Mouse (Mus musculus) lung, adult 2 months (tissue): ENCODE measurements around the gene Yipf3. TPM values are rescaled to one million over a fixed set of nuclear protein-coding genes. Genes with fewer than 3 reads are reported as not detected.

Source experiments
- DNase-seq: peaks from one replicate; pipeline ENCODE4 v3.0.0; 2022
- H3K4me1 ChIP-seq: fragments of 200-500 bp; 2 replicates; pipeline ENCODE4 v1.6.1; 2011; ENCODE audit warnings: low read length; ENCODE audit not compliant: control insufficient read depth, insufficient read depth
- H3K4me3 ChIP-seq: fragments of 200-500 bp; replicated peaks from 2 replicates; pipeline ENCODE3; 2011; ENCODE audit warnings: low read depth, mild to moderate bottlenecking, control low read depth, low read length; ENCODE audit errors: extremely low read depth
- CTCF ChIP-seq: fragments of 200-500 bp; IDR thresholded peaks from 2 replicates; pipeline ENCODE4 v1.5.1; 2011; ENCODE audit warnings: mild to moderate bottlenecking, low read length, control low read depth; ENCODE audit not compliant: insufficient read depth
- POLR2A ChIP-seq: fragments of 200-500 bp; IDR thresholded peaks from 2 replicates; pipeline ENCODE4 v1.6.1; 2011; ENCODE audit warnings: low read depth, mild to moderate bottlenecking, control low read depth, low read length, borderline replicate concordance; ENCODE audit errors: extremely low read depth
- WGBS: fragments of 180-500 bp; shearing (Covaris S2); methylation state at CpG from one replicate; pipeline ENCODE4 v1.1.7; 2018; 5-methylcytosine and 5-hydroxymethylcytosine counted together
- polyA plus RNA-seq: library from polyadenylated mRNA; depleted of rRNA; stranded (reverse); fragments of >200 nt; gene quantifications from 2 replicates; pipeline ENCODE4 v1.2.3, GENCODE M21; 2012; rRNA removed

Gene Yipf3
- polyA plus RNA-seq, result 208 and 209 TPM in 2 replicates

DNA sequence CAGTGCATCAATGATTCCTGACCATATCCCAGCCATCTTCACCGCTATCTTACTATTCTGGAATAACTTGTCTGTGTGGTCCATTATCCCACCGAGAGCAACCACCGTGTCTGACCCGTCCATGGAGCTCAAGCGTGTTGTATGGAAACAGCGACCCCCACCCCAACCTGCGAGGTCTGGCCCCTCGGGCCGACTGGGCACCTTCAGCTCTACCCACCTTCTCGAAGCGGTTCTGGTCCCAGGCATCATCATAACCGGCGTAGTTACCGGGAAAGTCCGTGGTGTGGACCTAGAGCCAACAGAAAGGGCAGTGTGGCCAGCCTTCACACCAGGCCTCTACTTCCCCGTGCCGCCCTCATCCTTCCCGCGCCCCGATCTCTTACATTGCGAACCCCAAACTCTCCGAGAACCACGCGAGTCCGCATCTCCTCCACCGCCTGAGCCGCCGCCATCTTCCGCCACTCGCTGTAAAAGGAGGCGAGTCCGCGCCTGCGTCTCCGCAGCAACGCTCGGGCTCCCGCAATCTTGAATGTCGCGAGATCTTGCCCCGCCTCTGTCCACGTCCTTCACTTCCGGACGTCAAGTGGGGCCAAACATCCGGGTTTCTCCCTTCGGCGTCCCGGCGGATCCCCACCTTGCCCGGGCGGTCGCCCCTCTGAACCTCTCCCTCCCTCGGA, at the start of gene Yipf3, which contains the start of gene Polr1c:
Gene Yipf3, plus strand, starts transcription at position 569 of the 677 bp plus-strand sequence.
Gene Polr1c, minus strand, starts transcription at position 543 of the 677 bp plus-strand sequence.
- DNase-seq, result peak; percentile 96
- Histone ChIP-seq H3K4me3 (peak within 1 kb of the TSS; percentile 94), H3K4me1 (peaks cover 12% of the 10 kb centered on the region)
- peak; percentile 85 for TF ChIP-seq POLR2A
- no peak for TF ChIP-seq CTCF
- under 1% methylated on average over 53 of the region's 53 CpGs for WGBS

- Histone ChIP-seq H3K4me1 (peaks cover 2% of the 10 kb centered on the region; the same call in 1 of the 2 replicates), H3K4me3 (no peak overlapping the region)
- no peak for TF ChIP-seq POLR2A
- 29% methylated on average over 6 of the region's 6 CpGs for WGBS
- DNase-seq, result no peak
Observed at GRCm38 (mm10) chr17:46201151-46201550, 46.7 kb upstream of the Yipf3 start.

DNA sequence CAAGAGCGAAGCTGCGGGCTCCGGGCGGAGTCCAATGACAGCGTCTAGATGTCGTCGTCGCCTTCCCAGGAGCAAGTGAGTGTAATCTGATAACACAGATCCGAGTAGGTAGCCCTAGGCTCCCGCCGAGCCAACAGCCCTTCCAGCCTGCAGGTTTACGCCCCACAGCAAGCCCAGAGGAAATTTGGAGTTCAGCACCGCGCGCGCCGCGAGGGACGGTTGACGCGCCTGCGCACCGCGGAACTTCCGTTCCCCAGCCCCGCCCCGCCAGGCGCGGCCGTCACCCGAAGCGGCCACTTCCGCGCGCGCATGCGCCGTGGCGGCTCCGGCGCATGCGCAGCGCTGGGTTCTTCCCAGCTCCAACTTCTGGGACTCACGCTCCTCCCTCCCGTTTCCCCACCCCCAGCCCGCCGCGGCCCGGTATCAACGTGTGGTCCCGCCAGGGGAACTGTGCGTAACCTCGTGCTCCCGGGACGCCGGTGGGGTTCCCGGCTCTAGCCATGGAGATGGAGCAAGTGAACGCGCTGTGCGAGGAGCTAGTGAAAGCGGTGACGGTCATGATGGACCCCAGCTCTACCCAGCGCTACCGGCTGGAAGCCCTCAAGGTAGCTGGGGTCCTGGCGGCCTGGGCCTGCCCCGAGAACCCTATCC, 45.3 kb upstream of the Yipf3 start, which contains the start of the genes Polh and Xpo5:
Gene Polh, minus strand, starts transcription at position 225 of the 651 bp plus-strand sequence.
Gene Xpo5, plus strand, starts transcription at position 362 of the 651 bp plus-strand sequence.
- H3K4me1 ChIP-seq, result peaks cover 2% of the 10 kb centered on the region; the same call in 1 of the 2 replicates
- H3K4me3 ChIP-seq, result peak within 1 kb of the TSS; percentile 84
- WGBS, result under 1% methylated on average over 65 of the region's 66 CpGs
- DNase-seq, result peak; percentile 88
- no peak for TF ChIP-seq CTCF
- peak; percentile 64; the same call in 1 of the 2 replicates for TF ChIP-seq POLR2A

DNA sequence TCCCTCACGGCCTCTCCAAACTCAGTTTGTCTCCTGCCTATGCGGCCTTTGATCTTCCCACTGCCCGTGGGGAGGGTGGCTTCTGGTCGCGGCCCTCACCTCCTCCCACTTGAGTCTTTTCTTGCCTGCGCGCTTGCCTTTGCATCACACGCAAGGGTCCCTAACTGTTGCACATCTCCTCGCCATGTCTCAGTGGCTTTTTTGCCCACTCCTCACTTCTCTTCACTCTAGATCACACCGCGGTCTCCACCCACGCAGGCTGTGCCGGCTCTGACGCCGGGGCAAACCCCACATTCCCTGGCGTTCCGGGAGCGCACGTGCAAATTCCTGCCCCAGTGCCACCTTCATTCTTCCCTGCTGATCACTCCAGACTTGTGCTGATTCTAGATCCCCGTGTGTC, 44.8 kb upstream of the Yipf3 start:
- TF ChIP-seq POLR2A (no peak), CTCF (no peak)
- no peak for DNase-seq
- WGBS, result 0% methylated on average over 20 of the region's 20 CpGs
- Histone ChIP-seq H3K4me3 (peak overlapping the region; percentile 75), H3K4me1 (peaks cover 2% of the 10 kb centered on the region; the same call in 1 of the 2 replicates)

DNA sequence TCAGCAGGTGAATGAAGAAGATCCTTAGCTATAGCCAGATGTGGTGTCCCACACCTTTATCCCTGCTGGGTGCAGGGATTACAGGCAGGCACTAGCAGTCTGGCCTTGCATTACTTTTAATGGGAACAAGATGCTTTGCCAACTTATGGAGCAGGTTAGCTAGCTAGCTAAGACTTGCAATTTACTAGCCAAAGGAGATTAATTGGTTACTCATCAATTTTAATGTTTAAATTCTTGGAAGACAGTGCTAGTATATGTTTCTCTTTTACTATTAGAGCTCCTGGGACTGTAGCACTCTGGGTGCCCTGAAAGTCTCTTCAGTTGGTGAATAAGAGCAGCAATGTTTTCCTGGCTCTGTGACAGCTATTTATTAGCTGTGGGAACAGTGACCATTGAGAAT, 41.2 kb upstream of the Yipf3 start:
- TF ChIP-seq POLR2A (no peak), CTCF (no peak)
- no peak for DNase-seq
- Histone ChIP-seq H3K4me3 (no peak overlapping the region), H3K4me1 (peaks cover 2% of the 10 kb centered on the region; the same call in 1 of the 2 replicates)

- TF ChIP-seq POLR2A (no peak), CTCF (no peak)
- H3K4me3 ChIP-seq, result no peak overlapping the region
- 82% methylated on average over 3 of the region's 3 CpGs for WGBS
- no peaks in the 10 kb centered on the region for H3K4me1 ChIP-seq
- no peak for DNase-seq
Observed at GRCm38 (mm10) chr17:46210550-46210949, 37.3 kb upstream of the Yipf3 start.

- TF ChIP-seq POLR2A (no peak), CTCF (no peak)
- Histone ChIP-seq H3K4me1 (no peaks in the 10 kb centered on the region; the same call in 1 of the 2 replicates), H3K4me3 (no peak overlapping the region)
- 87% methylated on average over 3 of the region's 3 CpGs for WGBS
- no peak for DNase-seq
Observed at GRCm38 (mm10) chr17:46221601-46222000, 26.3 kb upstream of the Yipf3 start.

DNA sequence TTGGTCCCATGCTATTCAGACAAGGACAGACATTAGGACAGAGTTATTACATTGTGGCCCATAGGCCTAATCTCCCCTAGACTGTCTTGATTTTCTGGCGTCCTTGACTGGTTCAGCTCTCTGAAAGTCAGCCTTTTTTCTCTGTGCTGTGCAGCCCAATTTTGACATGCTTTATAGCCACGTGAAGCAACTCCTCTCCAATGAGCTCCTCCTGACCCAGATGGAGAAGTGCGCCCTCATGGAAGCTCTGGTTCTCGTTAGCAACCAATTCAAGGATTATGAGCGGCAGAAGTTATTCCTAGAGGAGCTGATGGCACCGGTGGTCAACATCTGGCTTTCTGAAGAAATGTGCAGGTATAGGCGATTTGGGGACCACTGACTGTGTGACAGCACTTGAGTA, 20.3 kb upstream of the Yipf3 start:
- no peak overlapping the region for H3K4me3 ChIP-seq
- TF ChIP-seq POLR2A, result no peak
- no peak for TF ChIP-seq CTCF
- no peak for DNase-seq
- 91% methylated on average over 7 of the region's 7 CpGs for WGBS
- H3K4me1 ChIP-seq, result no peaks in the 10 kb centered on the region

DNA sequence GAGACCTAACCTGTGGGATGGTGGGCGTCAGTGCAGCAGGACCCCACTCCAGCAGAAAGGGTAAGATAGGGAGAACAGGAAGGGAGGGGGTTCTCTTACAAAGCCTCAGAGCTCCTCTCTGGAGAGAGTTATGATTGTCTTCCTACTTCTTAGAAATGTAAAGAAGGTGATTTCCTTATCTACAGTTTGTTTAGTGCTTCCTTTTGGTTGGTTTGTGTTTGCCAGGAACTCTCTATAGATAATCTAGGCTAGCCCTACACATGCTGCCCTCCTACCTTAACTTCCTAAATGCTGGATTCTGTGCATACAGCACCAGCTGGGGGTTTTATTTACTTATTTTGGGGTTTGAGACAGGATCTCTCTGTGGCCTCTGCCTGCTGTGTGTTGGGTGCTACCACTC, 11.8 kb upstream of the Yipf3 start:
- WGBS, result 78% methylated on average over 1 of the region's 1 CpGs
- no peak for TF ChIP-seq CTCF
- no peak for TF ChIP-seq POLR2A
- Histone ChIP-seq H3K4me3 (no peak overlapping the region), H3K4me1 (no peaks in the 10 kb centered on the region)
- no peak for DNase-seq

DNA sequence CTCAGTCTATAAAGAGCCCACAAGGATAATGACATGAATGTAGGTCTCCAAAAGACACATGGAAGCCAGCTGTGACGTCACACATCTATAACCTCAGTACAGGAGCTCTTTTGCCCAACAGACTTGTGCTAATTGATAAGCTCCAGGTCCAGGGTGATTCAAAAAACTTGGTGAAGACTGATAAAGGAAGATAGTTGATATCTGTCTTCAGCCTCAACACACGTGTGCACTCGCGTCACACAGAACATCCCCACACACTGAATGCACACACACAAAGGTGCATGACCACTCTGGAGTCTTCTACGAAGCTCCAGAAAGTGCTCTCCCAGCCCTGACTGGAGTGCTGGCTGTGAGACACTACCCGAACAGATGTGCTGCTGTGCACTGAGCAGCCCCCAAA, 10.8 kb upstream of the Yipf3 start:
- DNase-seq, result no peak
- no peaks in the 10 kb centered on the region for H3K4me1 ChIP-seq
- WGBS, result 90% methylated on average over 6 of the region's 6 CpGs
- TF ChIP-seq POLR2A, result no peak
- no peak for TF ChIP-seq CTCF
- no peak overlapping the region for H3K4me3 ChIP-seq

DNA sequence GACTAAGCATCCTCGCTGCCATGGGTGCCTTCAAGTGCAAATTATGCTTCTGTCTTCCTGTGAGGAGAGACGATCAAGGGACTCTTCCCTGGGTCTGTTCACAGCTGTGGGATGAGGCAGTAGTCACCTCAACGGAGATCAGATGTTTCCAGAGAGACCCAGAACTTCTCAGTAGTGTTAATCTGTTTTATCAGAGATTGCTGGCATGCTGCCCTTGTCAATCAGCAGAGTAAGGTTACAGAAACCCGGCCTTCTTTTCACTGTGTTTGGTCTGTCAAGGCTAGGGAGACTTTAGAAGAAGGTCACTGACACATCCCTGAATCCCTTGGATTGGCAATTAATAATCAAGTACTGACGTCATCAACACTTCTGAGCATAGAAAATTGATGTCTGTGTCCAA, 10.4 kb upstream of the Yipf3 start:
- Histone ChIP-seq H3K4me1 (no peaks in the 10 kb centered on the region), H3K4me3 (no peak overlapping the region)
- WGBS, result 79% methylated on average over 5 of the region's 5 CpGs
- no peak for TF ChIP-seq CTCF
- no peak for DNase-seq
